Mouse (Mus musculus): ENCODE measurements around the gene Hcn2.

The Hcn2 gene

DNA sequence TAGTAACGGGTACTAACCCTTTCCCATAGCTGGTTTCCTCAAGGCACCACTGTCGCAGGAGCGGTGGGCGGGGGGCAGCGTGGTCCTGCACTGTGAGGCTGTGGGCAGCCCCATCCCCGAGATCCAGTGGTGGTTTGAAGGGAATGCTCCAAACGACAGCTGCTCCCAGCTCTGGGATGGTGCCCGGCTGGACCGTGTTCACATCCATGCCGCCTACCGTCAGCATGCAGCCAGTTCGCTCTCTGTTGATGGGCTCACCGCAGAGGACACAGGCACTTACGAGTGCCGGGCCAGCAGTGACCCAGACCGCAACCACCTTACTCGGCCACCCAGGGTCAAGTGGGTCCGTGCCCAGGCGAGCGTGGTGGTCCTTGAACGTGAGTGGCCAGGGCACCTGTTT lies 7.8 kb upstream of the Hcn2 start:
- no peak for DNase-seq (ENCODE audit: low spot score)

DNA sequence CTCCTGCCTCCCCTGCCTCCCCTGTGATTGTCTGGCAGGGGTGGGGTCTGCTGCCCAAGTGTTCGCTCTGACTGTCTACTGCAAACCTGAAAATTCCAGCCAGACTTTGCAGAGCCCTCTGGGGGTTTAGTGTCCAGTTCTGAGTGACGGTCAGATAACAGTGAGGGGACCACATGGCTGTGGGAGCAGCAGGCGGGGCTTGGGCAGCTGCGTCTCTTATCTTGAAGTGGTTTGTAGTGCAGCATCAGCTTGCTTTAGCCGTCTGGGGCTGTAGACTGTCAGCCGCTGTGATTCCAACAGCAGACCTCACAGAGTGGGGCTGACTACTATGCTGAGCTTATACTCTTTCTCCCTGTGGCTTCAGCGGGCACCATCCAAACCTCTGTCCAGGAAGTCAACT lies 7.1 kb upstream of the Hcn2 start:
- no peak for DNase-seq (ENCODE audit: low spot score)

DNA sequence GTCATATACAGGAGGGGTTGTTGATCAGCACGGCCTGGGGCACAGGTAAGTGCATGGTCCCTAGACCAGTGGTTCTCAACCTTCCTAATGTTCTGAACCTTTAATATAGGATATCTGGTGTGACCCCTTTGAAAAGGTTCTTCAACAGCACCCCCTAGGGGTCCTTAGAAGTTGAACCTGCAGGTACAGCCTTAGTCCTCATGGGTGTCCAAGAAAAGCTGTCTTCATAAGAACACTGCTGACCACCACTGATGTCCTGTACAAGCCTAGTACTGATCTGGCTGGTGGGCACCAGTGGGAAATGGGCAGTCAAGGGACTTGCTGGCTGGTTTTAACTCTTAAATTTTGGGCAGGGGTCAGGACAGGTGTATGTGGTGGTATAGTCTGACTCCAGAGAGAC lies 4.4 kb upstream of the Hcn2 start:
- DNase-seq (ENCODE audit: low spot score) = no peak

DNA sequence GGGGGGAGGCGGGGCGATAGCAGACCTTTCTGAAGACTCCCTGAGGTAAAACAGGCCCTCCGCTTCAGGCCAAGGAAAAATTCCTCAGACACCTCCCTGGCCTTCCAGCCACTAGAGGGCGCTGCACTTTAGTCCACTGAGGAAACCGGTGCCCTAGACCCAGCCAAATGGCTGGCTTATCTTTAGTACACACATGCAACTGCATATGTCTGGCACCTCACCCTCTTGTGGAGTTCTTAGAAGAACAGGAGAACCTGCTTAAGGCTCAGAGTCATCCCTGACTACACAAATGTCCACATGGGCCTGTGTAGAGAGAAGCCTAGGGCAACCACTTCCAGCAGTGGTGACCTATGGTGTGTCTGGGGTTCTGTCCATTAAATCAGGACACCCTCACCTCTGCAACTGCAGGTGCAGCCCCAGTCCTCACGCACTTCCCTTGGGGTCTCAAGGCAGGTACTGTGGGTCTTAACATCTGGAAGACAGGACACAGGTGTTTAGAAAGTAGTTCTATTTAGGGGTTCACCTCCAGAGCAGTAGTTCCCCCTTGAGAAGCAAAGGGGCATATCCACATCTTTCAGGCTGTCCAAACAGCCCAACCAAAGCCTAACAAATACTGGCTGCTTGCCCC lies 3.8 kb upstream of the Hcn2 start:
- peak; percentile 73 for DNase-seq (ENCODE audit: low spot score)

DNA sequence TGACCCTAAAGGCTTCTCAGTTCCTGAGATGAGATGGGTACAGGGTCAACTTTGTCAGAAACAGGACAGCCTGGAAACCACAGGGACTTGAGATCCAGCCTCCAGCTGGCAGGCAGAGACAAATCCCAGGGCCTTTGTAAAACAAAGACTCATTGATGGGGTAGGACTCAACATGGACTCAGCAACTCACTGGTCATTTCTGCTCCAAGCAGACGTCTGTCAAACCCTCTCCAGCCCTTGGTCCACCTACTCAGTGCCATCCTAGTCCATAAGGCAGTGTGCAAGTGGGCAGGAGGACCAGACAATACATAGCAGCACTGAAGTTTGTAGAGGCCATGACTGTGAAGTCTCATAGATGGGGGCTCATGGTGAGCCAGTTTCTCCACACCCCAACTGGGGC lies 3.3 kb upstream of the Hcn2 start:
- no peak for DNase-seq (ENCODE audit: low spot score)

DNA sequence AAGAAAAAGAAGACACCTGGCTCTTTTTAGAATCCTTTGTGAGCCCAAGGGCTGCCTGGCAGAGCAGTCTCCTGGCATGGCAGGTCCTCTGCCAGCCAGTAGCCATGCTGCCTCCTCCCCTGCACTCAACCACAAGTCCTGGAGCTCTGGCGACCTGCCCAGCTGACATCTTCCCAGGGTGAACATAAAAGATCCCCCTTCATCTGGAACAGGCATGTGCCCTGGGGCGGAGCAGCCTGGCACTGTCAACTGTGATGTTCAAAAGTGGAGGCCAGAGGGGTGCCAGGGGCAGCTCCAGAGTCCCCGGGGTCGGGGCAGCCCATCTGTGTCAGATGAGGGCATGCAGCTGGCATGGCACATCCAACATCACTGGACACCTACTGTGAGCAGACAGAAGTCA lies 1.4 kb upstream of the Hcn2 start:
- no peak for DNase-seq (ENCODE audit: low spot score)

DNA sequence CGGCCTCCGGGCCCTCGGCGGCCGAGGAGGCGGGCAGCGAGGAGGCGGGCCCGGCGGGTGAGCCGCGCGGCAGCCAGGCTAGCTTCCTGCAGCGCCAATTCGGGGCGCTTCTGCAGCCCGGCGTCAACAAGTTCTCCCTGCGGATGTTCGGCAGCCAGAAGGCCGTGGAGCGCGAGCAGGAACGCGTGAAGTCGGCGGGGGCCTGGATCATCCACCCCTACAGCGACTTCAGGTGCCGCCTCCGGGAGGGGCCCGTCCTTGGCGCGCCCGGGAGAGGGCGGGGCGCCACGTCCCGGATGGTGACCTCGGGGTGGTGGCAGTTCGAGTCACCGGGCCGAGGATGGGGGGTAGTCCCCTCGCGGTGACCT lies 538 bp downstream of the Hcn2 start:
- DNase-seq (ENCODE audit: low spot score) = no peak

DNA sequence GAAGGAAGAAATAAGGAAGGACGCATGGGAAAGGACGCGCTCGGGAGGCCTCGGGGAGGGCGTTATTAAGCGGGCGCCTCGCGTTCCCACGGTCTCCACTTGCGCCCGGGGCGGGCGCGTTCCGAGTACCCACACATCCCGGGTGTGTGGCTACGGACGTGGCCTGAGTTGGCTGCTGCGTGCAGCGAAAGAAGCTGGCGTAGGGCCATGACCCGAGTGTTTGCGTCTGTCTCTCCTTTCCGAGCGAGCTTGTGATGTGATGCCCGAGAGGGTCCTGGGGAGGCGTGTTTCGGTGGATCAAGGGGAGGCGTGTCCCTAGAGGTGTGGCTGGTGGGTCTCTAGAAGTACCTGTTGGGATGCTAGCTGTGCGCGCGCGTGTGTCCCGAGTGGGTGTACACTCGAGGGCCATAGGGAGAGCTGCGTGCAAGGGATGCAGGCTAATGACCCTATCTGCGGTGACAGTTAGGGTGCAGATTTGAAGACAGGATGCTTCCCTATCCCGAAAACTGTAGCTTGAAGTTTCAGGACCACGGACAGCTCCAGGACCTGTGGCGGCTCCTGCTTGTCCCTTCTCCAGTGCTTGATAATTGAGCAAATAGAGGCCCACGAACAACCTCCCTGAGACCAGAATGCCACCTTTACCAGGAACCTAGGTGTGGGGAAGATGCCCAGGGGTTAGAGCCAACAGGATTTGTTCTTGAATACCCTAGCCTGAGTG lies 1.4 kb downstream of the Hcn2 start:
- peak; percentile 60 for DNase-seq (ENCODE audit: low spot score)

DNA sequence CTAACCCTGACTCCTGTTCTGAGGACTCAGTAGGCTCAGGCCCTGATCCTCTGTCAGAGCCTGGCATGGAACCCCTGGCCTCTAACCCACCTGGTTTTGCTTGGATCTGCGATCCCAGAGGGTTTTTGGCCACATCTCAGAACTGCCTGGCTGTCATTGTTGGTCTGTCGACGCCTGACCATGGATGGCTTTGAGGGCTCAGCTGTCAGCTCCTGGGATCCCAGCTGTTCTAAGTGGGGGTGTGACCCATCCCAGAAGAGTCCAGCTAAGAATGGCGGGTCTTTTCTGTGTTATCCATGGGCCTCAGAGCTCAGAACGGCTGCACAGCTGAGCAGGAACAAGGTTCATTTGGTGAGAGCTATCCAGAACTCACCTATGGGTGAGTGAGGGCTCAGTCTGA lies 4.7 kb downstream of the Hcn2 start:
- no peak for DNase-seq (ENCODE audit: low spot score)

DNA sequence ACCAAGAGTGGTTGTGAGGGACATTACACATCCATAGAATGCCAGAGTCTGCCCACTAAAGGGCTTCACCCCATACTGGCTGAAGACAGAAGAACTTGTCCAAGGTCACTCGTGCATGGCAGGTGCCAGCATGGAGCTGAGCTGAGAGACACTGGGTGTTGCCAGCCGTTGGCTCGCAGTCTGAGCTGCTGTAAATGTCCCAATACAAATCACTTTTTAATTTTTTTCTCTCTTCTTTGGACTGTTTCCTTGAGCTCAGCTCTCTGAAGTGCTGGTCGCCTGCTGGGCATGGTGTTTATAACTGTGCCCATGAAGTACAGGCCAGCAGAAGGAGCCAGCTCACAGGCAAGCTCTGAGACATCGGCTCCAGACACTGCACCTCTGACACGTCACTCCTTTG lies 6.6 kb downstream of the Hcn2 start:
- DNase-seq (ENCODE audit: low spot score) = no peak

DNA sequence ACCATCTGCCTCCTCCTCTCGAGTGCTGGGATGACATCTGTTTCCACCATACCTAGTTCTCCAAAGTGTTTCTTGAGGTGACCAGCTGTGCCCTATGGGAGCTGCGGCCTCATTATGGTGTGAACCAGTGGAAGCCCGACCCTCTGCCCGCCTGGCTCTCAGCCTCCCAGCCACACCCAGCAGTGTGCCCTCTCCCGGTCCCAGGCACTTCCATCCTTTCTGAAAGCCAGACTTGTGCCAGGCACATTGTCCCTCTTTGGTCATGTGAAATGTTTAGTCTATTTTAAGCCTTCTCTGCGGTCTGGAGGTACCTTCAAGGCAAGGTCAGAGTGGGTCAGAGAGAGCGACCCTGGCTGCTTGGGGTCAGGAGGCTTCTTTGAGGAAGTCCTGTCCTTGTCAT lies 7.3 kb downstream of the Hcn2 start:
- DNase-seq (ENCODE audit: low spot score) = no peak

DNA sequence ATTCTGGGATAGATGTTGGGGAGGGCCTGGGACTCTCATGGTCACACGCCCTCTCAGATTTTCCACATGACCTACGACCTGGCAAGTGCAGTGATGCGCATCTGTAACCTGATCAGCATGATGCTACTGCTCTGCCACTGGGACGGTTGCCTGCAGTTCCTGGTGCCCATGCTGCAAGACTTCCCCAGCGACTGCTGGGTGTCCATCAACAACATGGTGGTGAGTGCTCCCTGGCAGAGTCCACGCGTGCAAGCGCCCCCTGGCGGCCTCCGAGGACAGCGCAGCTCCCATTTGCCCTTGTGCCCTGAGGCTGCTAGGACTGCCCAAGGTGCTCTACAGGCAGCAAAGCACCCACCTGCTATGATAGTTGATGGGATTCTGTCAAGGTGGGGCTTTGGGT lies 9.7 kb downstream of the Hcn2 start:
- DNase-seq (ENCODE audit: low spot score) = peak; percentile 62

DNA sequence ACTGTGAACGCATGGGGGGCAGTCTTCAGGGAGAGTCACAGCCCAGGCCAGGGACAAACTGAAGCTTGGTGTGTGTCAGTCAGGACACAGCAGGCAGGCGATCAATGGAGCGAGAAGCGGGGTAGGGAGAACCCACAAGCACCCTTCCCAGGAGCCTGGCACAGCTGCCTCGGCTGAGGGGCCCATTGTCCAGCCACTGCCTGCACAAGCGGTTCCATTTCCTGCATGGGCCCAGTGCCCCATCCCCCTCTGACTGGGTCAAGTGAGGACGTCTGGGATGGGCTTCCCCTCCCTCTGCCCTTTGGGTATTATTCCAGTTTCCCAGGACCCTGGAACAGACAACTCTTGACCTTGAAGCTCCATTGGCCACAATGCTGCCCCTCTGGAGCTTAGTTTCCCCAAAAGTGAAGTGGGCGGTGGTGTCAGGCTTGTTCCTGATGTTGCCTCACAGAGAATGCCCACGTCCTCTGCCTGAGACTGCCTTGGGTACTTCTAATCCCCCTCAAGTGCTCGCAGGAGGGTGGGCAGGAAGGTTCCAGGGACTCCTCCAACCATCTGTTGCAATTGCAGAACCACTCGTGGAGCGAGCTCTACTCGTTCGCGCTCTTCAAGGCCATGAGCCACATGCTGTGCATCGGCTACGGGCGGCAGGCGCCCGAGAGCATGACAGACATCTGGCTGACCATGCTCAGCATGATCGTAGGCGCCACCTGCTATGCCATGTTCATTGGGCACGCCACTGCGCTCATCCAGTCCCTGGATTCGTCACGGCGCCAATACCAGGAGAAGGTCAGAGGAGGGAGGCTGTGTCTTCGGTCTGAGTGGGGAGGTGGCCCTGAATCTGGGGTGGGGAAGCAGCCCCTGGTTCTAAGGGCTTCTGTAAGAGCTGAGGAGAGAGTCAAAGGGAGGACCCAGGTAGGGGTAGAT lies 12.2 kb downstream of the Hcn2 start:
- no peak for DNase-seq (ENCODE audit: low spot score)

DNA sequence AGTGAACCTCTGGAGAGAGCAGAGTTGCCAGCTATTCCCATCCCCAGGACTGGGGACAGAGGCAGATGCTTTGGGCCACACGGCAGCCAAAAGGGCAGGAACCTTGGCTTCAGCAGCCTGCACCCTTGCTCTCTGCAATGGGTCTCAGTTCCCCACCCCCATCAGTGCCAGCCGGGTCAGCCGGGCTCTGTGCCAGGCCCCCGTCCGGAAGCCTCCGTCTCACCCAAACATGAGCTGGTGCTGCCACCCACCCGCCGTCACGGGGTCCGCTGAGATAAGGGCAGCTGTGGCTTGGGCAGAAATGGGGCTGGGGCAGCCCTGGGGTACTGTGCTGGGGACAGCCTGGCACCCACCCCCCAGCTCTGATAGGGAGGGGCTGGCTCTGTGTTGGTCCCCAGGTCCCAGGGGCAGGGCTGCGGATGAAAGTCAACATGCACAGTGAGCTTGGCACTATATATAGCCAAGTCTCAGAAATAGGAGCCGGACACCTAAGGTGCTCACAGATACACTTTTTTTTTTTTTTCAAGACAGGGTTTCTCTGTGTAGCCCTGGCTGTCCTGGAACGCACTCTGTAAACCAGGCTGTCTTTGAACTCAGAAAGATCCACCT lies 13.0 kb downstream of the Hcn2 start:
- no peak for DNase-seq (ENCODE audit: low spot score)

DNA sequence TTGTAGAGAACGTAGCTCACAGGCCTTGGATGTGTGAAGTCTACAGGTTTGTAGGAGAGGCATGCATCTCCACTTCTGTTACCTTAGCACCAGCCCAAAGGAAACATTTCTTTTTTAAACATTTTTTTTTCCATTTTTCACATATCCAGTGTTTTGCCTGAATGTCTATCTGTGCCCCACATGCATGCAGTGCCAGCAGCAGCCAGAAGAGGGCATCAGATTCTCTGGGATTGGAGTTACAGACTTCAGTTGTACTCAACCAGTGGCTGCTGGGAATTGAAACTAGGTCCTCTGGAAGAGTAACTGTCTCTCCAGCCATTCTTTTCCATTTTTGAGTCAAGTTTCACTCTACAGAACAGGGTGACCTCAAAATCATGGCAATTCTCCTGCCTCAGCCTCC lies 16.1 kb downstream of the Hcn2 start:
- no peak for DNase-seq (ENCODE audit: low spot score)

DNA sequence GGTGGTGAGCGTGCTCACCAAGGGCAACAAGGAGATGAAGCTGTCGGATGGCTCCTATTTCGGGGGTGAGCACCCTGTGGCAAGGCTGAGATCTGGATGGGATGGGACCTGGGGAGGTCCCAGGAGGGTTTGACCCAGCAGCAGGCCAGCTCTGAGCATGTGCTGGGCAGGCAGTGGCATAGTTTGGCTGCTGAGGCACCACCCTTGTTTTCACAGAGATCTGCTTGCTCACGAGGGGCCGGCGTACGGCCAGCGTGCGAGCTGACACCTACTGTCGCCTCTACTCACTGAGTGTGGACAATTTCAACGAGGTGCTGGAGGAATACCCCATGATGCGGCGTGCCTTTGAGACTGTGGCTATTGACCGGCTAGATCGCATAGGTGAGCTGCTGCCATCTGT lies 17.4 kb downstream of the Hcn2 start:
- no peak for DNase-seq (ENCODE audit: low spot score)

DNA sequence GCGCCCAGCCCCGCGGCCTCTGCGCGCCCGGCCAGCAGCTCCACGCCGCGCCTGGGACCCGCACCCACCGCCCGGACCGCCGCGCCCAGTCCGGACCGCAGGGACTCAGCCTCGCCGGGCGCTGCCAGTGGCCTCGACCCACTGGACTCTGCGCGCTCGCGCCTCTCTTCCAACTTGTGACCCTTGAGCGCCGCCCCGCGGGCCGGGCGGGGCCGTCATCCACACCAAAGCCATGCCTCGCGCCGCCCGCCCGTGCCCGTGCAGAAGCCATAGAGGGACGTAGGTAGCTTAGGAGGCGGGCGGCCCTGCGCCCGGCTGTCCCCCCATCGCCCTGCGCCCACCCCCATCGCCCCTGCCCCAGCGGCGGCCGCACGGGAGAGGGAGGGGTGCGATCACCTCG lies 18.9 kb downstream of the Hcn2 start:
- no peak for DNase-seq (ENCODE audit: low spot score)

DNA sequence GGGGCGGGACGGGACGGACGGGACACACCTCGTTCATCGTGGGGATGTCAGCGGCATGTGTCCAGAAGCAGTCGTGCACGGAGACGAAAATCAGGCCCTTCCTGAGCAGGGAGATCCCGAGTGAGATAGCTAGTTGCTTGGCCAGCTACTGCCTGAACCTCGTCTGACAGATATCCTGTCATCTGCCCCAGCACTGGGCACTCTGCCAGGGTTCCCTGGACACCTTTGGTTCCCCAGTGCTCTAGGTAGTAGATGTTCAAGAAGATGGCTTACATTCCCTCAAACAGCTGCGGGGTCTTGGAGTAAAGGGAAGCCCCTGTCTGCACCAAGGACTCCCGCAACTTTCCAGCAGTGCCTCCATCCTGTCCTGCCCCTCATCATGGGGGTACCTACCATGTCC lies 20.3 kb downstream of the Hcn2 start:
- DNase-seq (ENCODE audit: low spot score) = no peak

DNA sequence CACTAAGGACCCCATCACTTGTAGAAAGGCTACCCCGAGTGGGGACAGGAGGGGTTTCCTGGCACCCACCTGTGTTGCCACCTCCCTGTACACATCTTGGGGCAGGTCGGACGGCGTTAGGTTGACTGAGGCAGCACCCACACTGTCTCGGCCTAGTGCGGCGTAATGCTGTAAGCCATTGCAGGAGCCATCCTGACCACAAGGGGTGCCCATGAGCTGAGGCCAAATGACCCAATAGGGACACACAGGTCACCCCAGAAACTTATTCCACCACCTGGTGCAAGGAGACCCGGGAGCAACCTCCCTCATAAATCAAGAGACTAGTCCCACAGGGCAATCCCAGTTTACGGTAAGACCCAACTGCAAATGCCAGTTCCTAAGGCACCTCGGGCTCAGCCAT lies 21.8 kb downstream of the Hcn2 start:
- DNase-seq (ENCODE audit: low spot score) = no peak

DNA sequence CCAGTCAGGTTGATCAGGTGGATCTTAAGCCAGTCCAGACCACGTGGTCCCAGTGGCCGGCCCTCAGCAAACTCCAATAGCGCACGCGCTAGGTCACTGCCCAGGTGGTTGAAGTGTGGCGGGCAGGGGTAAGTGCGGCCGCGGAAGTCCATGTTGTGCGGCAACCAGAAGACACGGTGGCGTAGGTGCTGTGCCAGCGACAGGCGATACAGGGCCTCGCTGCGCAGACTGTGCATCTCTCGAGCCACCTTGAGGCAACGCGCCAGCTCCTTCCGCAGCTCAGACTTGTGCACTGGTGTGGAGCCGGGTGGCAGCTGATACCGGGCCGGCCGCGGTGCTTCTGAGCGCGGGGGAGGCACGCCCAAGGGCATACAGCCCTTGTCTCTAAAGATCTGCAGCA lies 22.8 kb downstream of the Hcn2 start:
- no peak for DNase-seq (ENCODE audit: low spot score)

DNA sequence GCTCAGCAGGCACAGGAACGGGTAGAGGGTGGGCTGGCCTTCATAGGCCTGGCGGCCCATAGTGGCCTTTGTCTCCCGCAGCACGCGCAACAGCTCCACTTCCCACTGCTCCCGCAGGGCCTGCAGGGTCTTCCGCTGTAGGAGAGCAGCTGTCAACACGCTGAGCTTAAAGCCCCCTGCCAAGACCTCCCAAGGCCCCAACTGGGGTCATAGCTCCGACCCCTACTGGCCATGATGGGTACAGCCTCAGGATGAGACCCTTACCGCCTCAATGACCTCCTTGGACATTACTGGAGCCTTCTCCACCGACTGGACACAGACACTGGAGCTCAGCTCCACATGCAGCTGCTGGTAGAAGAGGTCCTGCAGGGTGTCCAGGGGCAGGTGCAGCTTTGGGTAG lies 24.4 kb downstream of the Hcn2 start:
- DNase-seq (ENCODE audit: low spot score) = no peak

DNA sequence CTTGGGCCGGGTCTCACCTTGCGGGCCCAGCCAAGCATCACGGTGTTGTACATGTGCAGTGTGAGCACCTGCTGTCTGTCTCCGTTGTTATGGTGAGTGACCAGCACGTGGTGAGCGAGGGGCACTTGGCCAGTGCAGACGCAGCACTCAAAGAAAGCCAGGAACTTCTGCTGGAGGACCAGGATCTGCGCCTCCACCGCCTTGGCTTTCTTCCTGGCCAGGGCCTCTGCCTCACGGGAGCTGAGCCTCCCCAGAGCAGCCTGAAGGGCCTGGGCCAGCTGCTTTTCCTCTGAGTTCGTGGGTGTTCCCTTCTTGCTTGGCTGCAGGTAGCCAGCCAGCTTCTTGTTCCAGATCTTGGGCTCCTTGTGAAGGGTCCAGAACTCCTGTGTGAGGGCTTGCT lies 26.7 kb downstream of the Hcn2 start:
- no peak for DNase-seq (ENCODE audit: low spot score)
